Mouse (Mus musculus) E14TG2a.4 (cell line): ENCODE measurements around the gene Kif7.

ENCODE experiments used
- H3K27me3 ChIP-seq: 2 replicates; pipeline ENCODE4 v1.6.1; 2014; ENCODE audit warnings: low read length, control low read depth; ENCODE audit not compliant: insufficient read depth
- H3K36me3 ChIP-seq: 2 replicates; pipeline ENCODE4 v1.6.1; 2014; ENCODE audit warnings: low read length, control low read depth; ENCODE audit not compliant: insufficient read depth
- H3K4me1 ChIP-seq: replicated peaks from 2 replicates; pipeline ENCODE4 v1.6.1; 2014; ENCODE audit warnings: low read depth, low read length, control low read depth
- H3K4me3 ChIP-seq: replicated peaks from 2 replicates; pipeline ENCODE4 v1.5.1; 2014; ENCODE audit warnings: mild to moderate bottlenecking, low read length
- H3K9me3 ChIP-seq: 2 replicates; pipeline ENCODE4 v1.6.1; 2014; ENCODE audit warnings: low read length, control low read depth
- CTCF ChIP-seq: conservative IDR thresholded peaks from 2 replicates; pipeline ENCODE4 v1.5.1; 2014; ENCODE audit warnings: low read length
- NANOG ChIP-seq: IDR thresholded peaks from 2 replicates; pipeline ENCODE4 v1.6.1; 2014; ENCODE audit warnings: borderline replicate concordance, low read length, mixed read lengths
- POU5F1 ChIP-seq: IDR thresholded peaks from 2 replicates; pipeline ENCODE4 v1.6.1; 2014; ENCODE audit warnings: low read length, borderline replicate concordance

The Kif7 gene

DNA sequence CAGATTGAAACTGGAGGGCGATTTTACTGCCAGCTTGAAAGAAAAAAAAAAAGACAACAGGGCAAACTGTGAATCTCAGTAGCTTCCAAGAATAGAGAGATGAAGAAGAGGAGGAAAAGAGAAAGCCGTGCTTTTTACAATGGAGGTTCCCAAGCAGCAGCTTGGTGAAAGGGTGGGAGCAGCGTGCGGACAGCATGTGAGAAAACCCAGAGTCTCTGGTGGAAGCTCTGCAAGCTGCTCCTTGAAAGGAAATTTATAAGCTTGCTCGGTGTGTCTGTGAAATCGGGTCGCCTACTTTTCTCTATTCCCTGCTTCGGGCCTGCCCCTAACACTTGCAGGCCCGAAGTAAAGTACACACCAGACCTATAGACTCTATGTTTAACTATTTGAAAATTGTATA lies 28.5 kb upstream of the Kif7 start:
- TF ChIP-seq POU5F1 (no peak), CTCF (no peak), NANOG (no peak)
- Histone ChIP-seq H3K4me1 (peaks cover 19% of the 10 kb centered on the region), H3K9me3 (no peaks in the 10 kb centered on the region), H3K36me3 (peaks cover 8% of the 10 kb centered on the region; the same call in 1 of the 2 replicates), H3K27me3 (peaks cover 9% of the 10 kb centered on the region; the same call in 1 of the 2 replicates), H3K4me3 (no peak overlapping the region)

DNA sequence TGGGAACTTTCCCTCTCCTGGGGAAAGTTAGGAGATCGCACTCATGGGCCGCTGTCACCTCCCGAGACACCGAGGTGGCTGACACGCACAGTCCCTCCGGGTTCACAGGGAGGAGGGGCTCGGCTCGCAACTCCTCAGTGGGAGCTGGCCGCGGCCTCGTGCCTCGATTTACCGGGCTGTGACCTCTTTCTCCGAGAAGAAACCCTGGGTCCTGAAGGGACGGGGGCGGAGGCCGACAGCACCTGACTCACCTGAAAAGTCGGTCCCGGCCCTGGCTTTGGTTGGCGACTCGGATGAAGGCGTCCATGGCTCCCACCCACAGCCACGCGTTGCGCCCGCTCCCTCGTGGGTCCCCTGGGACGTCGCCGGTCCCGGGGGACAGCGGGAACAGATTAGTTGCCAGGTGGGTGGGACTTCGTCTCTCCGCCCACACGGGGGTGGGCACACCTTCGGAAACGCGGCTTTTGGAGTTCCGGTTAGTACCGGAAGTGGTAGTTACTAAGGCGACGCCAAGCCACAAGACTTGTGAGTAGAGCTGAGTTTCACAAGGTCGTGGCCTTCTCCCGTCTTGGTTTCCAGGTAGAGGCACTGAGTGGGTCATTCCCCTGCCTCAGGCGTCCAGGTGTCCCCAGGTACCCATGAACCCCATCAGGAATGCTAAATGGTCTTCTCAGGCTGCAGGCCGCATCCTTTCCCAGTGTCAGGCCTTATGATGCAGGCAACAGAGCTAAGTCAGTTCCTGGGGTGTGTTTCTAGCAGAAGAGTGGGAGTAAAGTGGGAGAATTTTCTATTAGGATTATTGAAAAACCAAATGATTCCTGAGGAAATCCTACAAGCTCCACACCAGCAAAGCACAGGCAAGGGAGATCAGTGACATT lies 27.4 kb upstream of the Kif7 start, which contains the start of the genes Pex11a and Wdr93:
Gene Pex11a, minus strand, starts transcription at position 473 of the 878 bp plus-strand sequence.
Gene Wdr93, plus strand, starts transcription at position 505 of the 878 bp plus-strand sequence.
- H3K9me3 ChIP-seq: no peaks in the 10 kb centered on the region
- peaks cover 9% of the 10 kb centered on the region; the same call in 1 of the 2 replicates for H3K27me3 ChIP-seq
- peaks cover 12% of the 10 kb centered on the region for H3K4me1 ChIP-seq
- H3K36me3 ChIP-seq: peaks cover 19% of the 10 kb centered on the region
- no peak for TF ChIP-seq CTCF
- no peak for TF ChIP-seq NANOG
- TF ChIP-seq POU5F1: no peak
- H3K4me3 ChIP-seq: peak within 1 kb of the TSS; percentile 91

DNA sequence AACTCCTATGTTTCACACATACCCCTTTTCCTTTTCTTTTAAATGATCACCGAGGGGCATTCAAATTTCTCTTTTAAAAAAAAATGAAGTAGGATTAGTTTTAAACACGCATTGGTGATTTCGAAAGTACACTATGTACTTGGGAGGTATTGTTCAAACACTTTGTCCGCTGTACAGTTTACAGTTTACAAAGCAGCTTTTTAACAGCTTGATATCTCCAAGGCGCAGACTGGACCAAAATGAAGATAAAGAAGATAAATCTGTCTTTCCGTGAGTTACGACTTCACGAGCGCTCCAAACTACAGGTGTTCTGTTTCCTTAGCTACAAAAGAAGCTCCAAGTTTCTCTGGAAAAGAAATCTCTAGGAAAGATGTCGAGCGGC lies 26.7 kb upstream of the Kif7 start:
- Histone ChIP-seq H3K27me3 (peaks cover 9% of the 10 kb centered on the region; the same call in 1 of the 2 replicates), H3K4me3 (peak overlapping the region; percentile 91), H3K4me1 (peaks cover 11% of the 10 kb centered on the region), H3K36me3 (peaks cover 25% of the 10 kb centered on the region), H3K9me3 (no peaks in the 10 kb centered on the region)
- TF ChIP-seq POU5F1 (no peak), NANOG (no peak), CTCF (no peak)

DNA sequence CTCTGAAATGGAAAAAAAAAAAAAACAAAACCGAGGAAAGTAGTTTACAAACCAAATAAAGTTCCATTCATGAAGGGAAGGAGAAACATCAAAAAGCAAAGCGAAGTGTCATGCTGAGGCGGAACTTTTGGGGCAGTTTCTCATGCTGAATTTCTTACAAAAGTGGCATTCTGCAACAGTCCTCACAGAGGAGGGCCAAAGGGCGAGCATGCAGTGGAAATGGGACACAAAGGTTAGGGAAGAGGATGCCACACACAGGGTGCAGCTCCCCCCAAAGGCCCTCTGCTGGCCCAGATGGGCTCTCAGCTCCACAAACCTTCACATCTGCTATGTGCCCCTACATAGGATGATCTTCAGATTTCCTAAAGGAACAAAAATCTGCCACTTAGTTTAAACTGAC lies 24.8 kb upstream of the Kif7 start:
- H3K27me3 ChIP-seq: peaks cover 9% of the 10 kb centered on the region; the same call in 1 of the 2 replicates
- no peak for TF ChIP-seq NANOG
- no peak for TF ChIP-seq POU5F1
- TF ChIP-seq CTCF: no peak
- H3K4me3 ChIP-seq: no peak overlapping the region
- no peaks in the 10 kb centered on the region for H3K9me3 ChIP-seq
- peaks cover 38% of the 10 kb centered on the region for H3K36me3 ChIP-seq
- H3K4me1 ChIP-seq: peaks cover 11% of the 10 kb centered on the region

DNA sequence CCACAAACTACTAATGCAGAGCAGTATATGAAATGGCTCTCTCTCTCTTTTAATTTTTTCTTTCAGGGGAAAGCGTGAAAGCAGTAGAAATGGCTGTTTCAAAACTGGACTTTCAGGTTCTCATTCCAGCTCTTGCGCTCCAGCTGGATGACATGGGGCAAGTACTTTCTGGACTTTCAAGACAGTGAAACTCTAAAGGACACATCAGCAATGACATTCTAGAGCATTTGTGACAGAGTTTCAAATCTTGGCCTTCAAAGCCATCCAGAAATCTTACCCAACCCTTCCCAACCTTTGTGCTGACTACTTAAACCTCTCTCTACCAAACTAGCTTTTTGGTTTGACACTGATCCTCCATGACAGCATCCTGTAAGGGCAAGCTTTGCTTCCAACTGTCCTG lies 23.4 kb upstream of the Kif7 start:
- Histone ChIP-seq H3K4me3 (no peak overlapping the region), H3K9me3 (no peaks in the 10 kb centered on the region), H3K36me3 (peaks cover 44% of the 10 kb centered on the region), H3K4me1 (peaks cover 11% of the 10 kb centered on the region), H3K27me3 (peaks cover 9% of the 10 kb centered on the region; the same call in 1 of the 2 replicates)
- TF ChIP-seq NANOG: no peak
- TF ChIP-seq CTCF: no peak
- no peak for TF ChIP-seq POU5F1

DNA sequence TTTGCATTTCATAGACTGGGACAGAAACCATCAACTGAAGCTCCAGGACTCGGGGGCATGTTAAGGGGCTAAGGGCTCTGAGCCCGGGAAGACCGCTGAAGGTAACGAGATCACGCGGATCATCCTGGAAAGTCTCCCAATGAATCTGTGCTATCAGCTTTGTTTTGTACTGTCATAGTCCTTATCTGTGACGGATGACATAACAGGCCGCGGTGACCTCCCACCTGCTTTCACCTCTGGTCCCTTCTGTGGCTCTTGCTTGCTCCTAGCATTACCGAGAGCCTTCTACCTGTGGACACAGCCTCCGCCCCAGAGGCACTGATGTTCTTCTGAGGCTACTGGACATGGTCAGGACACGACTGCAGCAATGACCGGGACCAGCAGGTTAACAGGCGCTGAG lies 21.0 kb upstream of the Kif7 start:
- Histone ChIP-seq H3K27me3 (peaks cover 11% of the 10 kb centered on the region), H3K4me1 (peaks cover 2% of the 10 kb centered on the region; the same call in 1 of the 2 replicates)
- TF ChIP-seq CTCF (no peak), NANOG (no peak), POU5F1 (no peak)

DNA sequence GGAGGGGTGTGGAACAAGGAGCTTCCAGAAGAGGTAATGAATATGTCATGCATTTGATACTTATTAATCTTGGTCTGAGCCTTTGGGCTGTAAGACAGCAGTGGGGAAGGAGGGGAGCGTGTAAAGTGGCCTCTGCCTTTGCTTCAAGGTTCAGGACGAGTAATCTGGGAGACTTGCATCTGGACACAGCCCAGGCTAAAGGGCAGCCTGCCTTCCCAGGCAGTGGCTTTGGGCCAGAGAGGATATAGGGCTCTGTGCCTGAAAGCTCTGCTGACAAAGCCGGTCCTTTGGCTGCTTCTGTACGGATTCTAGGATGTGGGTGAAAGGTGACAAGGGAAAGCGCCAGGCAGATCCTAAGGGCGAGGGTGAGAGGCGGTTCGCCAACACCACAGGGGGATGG lies 19.0 kb upstream of the Kif7 start:
- Histone ChIP-seq H3K27me3 (peaks cover 20% of the 10 kb centered on the region), H3K4me1 (peaks cover 15% of the 10 kb centered on the region), H3K9me3 (no peaks in the 10 kb centered on the region), H3K36me3 (peaks cover 39% of the 10 kb centered on the region), H3K4me3 (no peak overlapping the region)
- TF ChIP-seq CTCF (no peak), NANOG (no peak), POU5F1 (no peak)

More for the DNA sequence above, 21.0 kb upstream of the Kif7 start:
- no peak overlapping the region for H3K4me3 ChIP-seq
- H3K9me3 ChIP-seq: no peaks in the 10 kb centered on the region
- peaks cover 44% of the 10 kb centered on the region for H3K36me3 ChIP-seq

DNA sequence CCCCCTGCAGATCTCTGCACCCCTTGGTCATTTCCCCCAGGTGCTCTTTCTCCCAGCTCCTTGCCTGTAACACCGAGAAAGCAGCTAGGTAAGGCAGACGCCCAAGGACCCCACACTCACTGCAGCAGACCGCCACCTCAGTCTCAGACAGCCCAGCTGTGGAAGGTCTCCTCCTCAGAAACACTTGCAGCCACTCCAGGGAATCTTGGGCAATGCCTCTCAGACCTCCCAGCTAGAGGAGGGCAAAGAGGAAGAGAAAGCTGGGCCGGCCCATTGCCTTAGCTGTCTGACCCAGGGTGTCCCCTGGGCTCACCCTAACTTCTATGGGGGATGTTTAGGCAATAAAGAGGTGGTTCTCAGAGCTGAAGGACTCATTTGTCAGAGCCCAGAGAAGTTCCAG lies 17.1 kb upstream of the Kif7 start, which contains the start of gene Plin1:
Gene Plin1, minus strand, starts transcription at position 282 of the 400 bp plus-strand sequence.
- Histone ChIP-seq H3K9me3 (no peaks in the 10 kb centered on the region), H3K27me3 (peaks cover 20% of the 10 kb centered on the region)
- TF ChIP-seq POU5F1: no peak
- no peak for TF ChIP-seq NANOG
- TF ChIP-seq CTCF: no peak

DNA sequence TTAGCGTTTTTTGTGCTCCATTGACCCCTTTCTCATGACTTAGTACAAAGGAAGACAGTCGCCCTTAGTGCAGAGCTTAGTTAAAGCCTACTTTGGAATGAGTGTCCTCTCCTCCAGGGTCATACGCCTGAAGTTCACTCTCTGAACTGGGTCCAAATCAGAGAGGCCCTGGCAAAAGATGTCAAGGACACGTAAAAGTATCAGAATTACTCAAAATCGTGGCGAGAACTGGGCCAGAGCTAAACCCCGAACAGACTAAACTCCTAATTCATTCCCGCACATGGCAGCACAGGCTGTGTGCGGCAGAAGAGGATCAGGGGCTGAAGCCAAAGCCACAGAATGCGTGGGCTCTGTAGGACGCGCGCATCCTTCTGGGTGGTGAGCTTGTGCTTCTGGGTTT lies 15.9 kb upstream of the Kif7 start:
- Histone ChIP-seq H3K4me1 (peaks cover 22% of the 10 kb centered on the region), H3K36me3 (peaks cover 11% of the 10 kb centered on the region), H3K27me3 (peaks cover 22% of the 10 kb centered on the region), H3K4me3 (no peak overlapping the region), H3K9me3 (no peaks in the 10 kb centered on the region)
- TF ChIP-seq CTCF (no peak), POU5F1 (no peak), NANOG (no peak)

More for the DNA sequence above, 17.1 kb upstream of the Kif7 start, which contains the start of gene Plin1:
- Histone ChIP-seq H3K36me3 (peaks cover 22% of the 10 kb centered on the region), H3K4me1 (peaks cover 22% of the 10 kb centered on the region), H3K4me3 (no peak within 1 kb of the TSS)
